Mouse (Mus musculus) neutrophil, adult 5-6 weeks (primary cell): Measurements from ENCODE around the gene Nlgn1. TPM values are rescaled to one million over a fixed set of nuclear protein-coding genes. Genes with fewer than 3 reads are reported as not detected.

Experiments
- ATAC-seq: fragments of 151-379, 151-347 bp; 2 replicates; pipeline ENCODE4 v1.8.0; 2017; ENCODE audit warnings: mild to moderate bottlenecking, moderate TSS enrichment; ENCODE audit not compliant: insufficient number of reproducible peaks, poor library complexity, low FRiP score, severe bottlenecking; ENCODE audit errors: extremely low read depth
- total RNA-seq: library from RNA; stranded (forward); fragments of 200-1000 nt; gene quantifications from 2 replicates; pipeline ENCODE4 v1.2.3, GENCODE M21; 2017

The Nlgn1 gene
- total RNA-seq, 1 experiment from 2014 or later, result not detected

DNA sequence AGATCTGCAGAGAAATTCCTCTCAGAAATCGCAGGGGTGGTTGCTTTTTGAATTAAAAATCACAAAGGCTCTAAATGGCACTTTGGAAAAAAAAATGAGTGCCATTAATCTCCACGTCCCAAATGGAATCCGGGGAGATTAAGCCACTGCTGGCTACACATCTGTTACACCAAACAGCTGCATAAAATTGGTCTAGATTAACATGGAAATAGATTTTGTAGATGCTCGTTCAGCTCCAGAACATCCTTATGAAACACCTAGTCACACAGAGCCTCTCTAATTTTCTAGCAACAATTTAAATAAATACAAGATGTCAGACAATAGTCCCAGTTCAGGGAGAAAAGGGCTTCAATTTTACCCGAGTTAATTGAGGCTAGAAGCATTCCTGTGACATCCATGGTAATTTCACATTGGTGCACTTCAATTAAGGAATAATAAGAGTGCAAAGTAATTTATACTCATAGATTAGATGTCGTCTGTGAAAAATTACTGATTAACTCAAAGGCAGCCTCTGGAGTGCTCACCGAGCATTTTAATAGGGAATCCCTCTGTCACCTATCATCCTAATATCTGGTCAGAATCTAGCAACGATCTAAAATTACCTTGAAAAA lies 875.9 kb downstream of the Nlgn1 start:
- no peak for ATAC-seq

DNA sequence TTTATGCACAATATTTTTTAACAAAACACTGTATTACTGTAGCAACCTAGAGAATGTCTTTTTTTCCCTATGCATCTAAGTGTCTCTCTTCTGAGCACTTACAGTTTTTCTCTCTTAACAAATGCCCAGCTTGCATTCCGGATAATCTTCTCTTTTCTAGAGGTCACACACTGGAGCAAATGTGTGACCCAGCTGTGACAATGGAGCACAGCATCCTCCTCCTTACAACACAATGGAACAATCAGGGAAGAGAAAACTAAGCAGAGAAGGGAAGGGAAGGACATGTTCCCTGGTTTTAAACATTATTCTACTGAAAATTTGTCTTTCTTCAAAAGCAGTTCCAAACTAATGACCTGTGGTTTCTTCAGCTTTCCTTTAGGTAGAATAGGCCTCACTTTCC lies 879.9 kb downstream of the Nlgn1 start:
- no peak for ATAC-seq

DNA sequence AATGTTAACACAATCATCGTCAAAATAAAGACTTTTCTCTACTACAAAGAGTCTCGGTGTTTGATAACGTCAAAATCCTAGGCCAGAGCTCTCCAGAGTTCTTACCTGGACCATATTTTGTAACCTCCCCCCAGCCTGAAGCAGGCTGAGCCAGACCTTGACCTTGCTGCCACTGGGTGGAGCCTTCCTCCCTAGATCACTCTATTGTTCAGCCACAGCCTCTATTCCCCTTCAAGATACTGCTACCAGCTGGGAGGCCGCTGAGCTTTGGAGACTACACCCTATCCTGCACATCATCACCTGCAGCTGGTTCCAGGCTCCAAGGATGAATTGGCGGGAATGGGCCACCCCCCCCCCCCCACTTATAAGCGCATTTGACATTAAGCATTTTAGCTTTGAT lies 881.8 kb downstream of the Nlgn1 start:
- no peak for ATAC-seq

DNA sequence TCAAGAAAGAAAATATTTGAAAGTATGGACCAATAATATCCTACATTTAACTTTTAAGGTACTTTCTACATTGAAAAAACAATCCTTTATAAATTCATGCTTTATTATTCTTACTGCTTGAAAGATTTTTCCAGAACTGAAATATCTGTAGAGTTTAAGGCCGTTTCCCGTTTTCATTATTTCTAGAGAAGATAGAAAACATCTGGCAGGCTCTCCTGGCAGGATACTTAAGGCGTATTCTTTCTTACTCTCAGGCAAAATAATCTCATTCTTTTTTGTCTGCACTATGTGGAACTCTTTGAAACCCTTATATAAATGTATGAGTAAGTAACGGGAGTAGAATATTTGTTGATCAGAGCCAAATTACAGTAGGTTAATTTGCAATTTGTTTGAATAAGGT lies 882.9 kb downstream of the Nlgn1 start:
- no peak for ATAC-seq

DNA sequence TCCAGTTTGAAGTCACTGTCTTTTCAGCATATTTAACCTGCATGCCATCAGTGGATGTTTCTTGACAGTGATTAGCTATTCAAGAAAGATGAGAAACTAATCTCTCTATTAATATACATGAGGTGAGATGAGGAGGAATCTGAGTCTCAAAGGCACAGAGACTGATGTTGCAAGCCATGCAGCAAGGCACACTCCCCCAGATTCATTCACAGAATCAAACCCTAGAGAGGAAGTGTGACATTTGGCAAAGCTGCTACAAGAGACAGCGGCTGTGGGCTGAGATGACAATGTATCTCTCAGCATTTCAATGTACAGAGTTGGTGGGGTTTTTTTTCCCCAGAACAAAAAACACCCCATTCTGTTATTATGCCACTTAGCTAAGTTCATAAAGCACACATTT lies 885.1 kb downstream of the Nlgn1 start:
- no peak for ATAC-seq

DNA sequence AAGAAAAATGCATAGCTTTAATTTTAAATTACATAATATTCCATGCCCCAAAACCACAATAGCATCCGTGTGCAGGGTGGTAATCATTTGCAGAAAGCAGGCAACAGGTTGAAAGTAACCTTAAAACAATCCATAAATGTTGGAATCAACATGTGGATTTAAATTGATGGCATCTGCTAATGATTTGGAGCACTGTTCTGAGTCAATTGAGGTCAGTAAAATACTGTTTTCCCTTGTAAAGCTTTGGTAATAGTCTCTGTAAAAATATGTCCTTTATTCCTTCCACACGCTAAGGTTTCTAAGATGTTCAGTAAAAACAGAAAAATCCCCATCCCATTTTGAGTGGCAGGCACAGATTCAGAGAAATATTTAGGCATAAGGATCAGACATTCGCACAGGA lies 888.6 kb downstream of the Nlgn1 start:
- no peak for ATAC-seq

DNA sequence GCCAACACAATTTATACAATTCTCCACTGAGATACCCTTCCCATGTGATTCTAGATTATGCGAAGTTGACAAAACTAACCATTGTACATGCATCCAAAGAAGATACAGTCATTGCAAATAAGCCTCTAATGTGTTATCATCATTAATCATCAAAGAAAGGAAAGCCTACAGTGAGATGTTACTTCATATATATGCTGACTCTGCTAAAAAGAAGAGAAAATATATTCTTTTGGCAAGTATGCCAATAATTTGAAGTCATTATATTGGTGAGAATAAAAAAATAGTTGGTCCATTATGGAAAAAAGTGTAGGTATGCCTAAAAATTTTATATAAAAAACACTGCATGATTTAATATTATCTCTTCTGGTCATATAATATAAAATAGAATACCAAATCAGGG lies 889.6 kb downstream of the Nlgn1 start:
- ATAC-seq, result no peak

DNA sequence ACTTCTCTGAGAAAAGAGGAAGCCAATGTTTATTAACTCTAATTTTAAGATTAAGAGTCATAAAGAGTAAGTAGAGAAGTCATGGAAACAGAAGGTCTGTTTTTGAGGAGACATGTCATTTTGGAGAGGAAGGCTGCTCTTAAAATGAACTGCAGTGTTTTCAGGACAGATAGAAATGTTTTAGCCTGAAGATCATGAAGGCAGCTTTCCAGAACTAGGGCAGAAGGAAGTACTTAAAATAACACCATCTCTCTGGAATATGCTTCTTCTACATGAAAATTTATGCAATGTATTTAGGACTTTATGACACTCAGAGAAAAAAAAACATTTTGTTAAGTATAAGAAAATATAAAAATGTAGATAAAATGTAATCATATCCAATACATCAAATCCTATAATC lies 905.3 kb downstream of the Nlgn1 start:
- ATAC-seq, result no peak

DNA sequence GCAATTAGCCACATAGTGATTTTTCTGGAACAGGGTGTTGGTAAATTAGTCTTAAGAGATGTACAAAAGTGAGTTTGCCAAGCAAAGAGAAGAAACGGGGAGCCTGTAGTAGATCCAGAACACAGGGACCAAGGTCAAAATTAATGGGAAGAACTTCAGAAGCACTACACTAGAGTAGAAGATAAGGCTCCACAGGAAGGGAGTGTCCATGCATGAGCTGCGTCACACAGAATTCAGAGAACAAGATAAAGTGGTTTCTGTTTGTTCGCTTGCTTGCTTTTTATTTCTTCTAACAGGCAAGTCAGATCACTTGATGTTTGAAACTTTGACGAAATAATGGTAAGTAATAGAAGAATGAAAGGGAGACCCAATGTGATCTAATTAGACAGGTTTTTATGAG lies 920.3 kb downstream of the Nlgn1 start:
- ATAC-seq, result no peak
